Mouse (Mus musculus): ENCODE measurements around the gene Inpp5a. TPM values are rescaled to one million over a fixed set of nuclear protein-coding genes. Genes with fewer than 3 reads are reported as not detected.

The Inpp5a gene
- polyA plus RNA-seq, 1 experiment from 2014 or later = 11.7 TPM

- no peak for DNase-seq (ENCODE audit: low spot score)
Measured at GRCm38 (mm10) chr7:139576064-139576686, 187.3 kb downstream of the Inpp5a start.

GRCm38 (mm10) chr7:139579261-139579905 is 190.5 kb downstream of the Inpp5a start:
- DNase-seq (ENCODE audit: low spot score) = no peak

GRCm38 (mm10) chr7:139580851-139581775 is 192.2 kb downstream of the Inpp5a start:
- no peak for DNase-seq (ENCODE audit: low spot score)

DNA sequence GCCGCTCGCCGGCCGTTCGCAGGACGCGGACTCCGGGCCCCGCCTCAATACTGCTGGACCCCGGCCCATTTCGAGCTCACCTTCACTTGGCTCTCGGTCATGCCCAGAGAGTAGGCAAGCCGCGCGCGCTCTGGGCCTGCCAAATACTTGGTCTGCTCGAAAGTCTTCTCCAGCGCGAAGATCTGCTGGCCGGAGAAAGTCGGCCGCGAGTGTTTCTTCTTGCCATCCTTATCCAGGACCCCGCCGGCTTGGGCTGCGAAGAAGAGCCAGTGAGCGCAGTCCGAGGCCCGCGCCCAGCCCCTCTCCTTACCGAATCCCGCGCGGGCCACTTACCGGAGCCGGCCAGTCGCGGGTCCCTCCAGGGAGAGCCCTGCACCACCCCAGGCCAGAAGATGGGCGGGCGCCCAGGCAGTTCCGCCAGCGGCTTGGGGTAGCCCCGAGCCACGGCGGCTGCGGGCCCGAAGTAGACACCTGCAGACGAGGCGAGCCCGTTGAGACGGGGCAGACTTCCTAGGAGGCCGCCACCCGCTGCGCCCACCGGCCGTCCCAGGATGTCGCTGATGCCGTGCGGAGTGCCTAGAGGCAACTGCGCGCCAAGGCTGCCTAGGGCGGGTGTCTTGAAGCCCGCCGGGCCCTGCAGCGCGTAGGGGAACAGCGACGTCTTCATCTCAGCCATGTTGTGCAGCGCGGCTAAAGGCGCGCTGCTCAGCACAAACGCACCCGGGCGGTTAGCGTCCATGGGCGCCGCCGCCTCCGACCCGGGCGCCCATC is 193.1 kb downstream of the Inpp5a start:
- no peak for DNase-seq (ENCODE audit: low spot score)

GRCm38 (mm10) chr7:139582595-139582994 is 193.7 kb downstream of the Inpp5a start, which contains the start of gene Nkx6-2:
Nkx6-2 (minus strand) TSS chr7:139582797.
- no peak for DNase-seq (ENCODE audit: low spot score)

DNA sequence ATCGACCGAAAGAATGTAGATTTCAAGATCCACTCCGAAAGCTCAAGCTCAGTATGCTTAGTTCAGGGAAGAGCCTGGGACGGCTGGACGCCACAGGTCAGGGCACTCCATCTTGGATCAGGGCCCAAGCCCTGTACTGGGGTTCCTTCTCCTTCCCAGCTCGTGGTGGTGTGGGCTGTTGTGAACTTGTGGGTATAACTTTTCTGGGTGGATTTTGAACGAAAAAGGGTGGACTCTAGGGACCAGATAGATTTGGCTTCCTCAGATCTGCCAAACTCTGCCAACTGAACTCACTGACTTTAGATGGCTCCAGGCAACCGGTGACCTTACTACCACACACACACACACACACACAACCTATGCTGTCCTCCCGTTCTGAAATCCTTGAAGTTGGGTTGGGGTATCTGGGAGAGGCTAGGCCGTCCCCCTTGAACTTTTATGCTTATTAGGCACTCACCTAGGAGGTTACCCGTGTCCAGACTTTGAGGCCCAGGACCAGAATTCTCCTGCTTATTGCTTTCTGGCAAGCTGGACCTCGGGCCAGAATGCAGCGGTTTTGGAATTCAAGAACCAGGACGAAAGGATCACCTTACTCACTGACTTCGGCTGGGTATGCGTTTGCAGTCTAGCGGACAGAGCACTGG is 194.3 kb downstream of the Inpp5a start:
- no peak for DNase-seq (ENCODE audit: low spot score)

GRCm38 (mm10) chr7:139584221-139585175 is 195.6 kb downstream of the Inpp5a start:
- no peak for DNase-seq (ENCODE audit: low spot score)

- DNase-seq (ENCODE audit: low spot score) = no peak
Measured at GRCm38 (mm10) chr7:139585183-139585821, 196.4 kb downstream of the Inpp5a start.

DNA sequence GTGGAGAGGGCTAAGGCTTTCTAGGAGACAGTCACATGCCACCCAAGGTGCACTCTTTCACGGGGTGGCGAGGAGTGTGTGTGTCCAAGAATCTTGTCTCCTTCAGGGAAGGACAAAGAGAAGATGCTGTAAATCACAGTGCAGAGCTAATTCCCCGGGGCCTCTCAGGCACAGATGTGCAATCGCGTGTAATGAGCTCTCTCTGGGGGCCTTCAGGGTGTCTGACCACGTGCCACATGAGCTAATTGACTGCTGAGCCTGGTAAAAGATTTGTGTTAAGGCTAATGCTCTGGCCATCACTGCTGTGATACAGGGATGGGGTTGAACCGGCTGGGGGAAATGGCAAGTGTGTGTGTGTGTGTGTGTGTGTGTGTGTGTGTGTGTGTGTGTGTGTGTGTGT is 199.0 kb downstream of the Inpp5a start:
- DNase-seq (ENCODE audit: low spot score) = no peak

GRCm38 (mm10) chr7:139590302-139590701 is 201.4 kb downstream of the Inpp5a start:
- DNase-seq (ENCODE audit: low spot score) = peak; percentile 19

GRCm38 (mm10) chr7:139591311-139591710 is 202.4 kb downstream of the Inpp5a start:
- DNase-seq (ENCODE audit: low spot score) = no peak

- no peak for DNase-seq (ENCODE audit: low spot score)
Measured at GRCm38 (mm10) chr7:139595311-139595710, 206.4 kb downstream of the Inpp5a start.

DNA sequence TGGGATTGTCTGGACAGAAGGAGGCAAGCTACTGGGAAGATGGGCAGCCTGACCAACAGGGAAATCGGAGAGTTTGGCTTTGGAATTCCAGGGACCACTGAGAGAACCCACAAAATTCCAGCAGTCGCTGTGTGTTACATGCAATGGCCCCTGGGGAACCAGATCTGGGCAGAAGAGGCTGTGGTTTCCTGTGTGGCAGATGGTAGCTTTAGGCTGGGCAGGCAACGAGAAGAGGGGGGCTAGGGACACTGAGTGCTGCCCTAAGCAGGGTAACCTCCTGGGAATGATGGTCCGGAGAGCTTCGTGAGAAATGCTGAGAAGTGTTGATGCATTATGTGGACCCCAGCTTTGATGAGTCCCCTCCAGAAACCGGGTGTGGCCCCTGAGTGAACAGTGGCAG is 207.0 kb downstream of the Inpp5a start:
- DNase-seq (ENCODE audit: low spot score) = no peak

DNA sequence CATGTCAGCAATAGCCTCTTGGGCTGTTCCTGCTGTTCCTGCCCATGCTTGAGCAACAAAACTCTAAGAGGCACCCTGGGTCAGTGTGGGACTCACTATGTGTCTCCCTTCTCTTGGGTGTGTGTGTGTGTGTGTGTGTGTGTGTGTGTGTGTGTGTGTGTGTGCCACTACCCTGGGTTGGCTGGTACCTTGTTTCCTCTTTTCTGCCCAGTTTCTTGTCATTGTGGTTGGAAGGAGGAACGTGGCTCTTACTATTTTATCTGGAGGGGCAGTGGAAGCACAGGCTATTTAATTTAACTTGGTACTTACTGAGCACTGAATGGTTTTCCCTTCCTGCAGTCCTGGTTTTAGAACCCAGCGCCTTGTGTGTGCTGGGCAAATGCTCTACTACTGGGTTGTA is 221.4 kb downstream of the Inpp5a start:
- no peak for DNase-seq (ENCODE audit: low spot score)

GRCm38 (mm10) chr7:139615767-139616766 is 227.2 kb downstream of the Inpp5a start:
- DNase-seq (ENCODE audit: low spot score) = peak; percentile 49

- no peak for DNase-seq (ENCODE audit: low spot score)
Measured at GRCm38 (mm10) chr7:139622568-139622967, 233.7 kb downstream of the Inpp5a start.

DNA sequence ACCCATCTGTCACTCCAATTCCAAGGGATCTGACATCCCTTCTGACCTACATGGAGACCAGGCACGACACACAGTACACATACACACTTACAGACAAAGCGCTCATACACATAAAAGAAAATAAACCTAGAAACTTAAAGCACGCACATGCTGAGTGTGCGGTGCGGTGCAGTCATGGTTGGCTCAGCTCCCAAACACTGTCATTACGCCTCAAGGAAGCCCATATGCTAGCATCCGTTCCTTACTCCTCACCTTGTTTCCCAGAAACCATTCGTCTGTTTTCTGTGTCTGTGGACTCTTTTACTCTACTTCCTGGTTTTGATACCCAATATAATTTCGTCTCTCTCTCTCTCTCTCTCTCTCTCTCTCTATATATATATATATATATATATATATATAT is 236.2 kb downstream of the Inpp5a start:
- no peak for DNase-seq (ENCODE audit: low spot score)

Data from thymus, postnatal 0 days (tissue).